Mouse (Mus musculus): Measurements from ENCODE around the gene Slx4ip.

GRCm38 (mm10) chr2:136911958-136912411 lies 21.0 kb downstream of the Slx4ip start:
- TF ChIP-seq CTCF (IDR thresholded peaks at IDR 0.05; ENCODE audit: extremely low read depth, insufficient read depth, low read length): no peak
- no peak for TF ChIP-seq POLR2A (IDR thresholded peaks at IDR 0.05; ENCODE audit: extremely low read depth, insufficient read depth, low read length)

All from cortical plate, adult 2 months (tissue).